Mouse (Mus musculus) C2C12 (cell line): ENCODE measurements around the gene Arhgef16.

ENCODE experiments used
- CTCF ChIP-seq: IDR thresholded peaks from one replicate; pipeline ENCODE4 v1.5.1; 2011; ENCODE audit not compliant: control insufficient read depth, insufficient read depth, insufficient read length
- MAX ChIP-seq: IDR thresholded peaks from one replicate; pipeline ENCODE4 v1.6.1; 2011; ENCODE audit warnings: mild to moderate bottlenecking, control low read depth
- MYOG ChIP-seq: IDR thresholded peaks from one replicate; pipeline ENCODE4 v1.6.1; 2011; ENCODE audit not compliant: control insufficient read depth, insufficient read length; ENCODE audit errors: extremely low read depth
- USF1 ChIP-seq: IDR thresholded peaks from one replicate; pipeline ENCODE4 v1.6.1; 2011; ENCODE audit warnings: low read depth, mild to moderate bottlenecking, control low read depth, moderate library complexity

GRCm38 (mm10) chr4:154269520-154269919 lies 32.0 kb downstream of the Arhgef16 start:
- TF ChIP-seq CTCF (no peak), MAX (no peak), MYOG (no peak), USF1 (no peak)
